Mouse (Mus musculus) ES-E14 (cell line): Measurements from ENCODE around the gene Napa. TPM values are rescaled to one million over a fixed set of nuclear protein-coding genes. Genes with fewer than 3 reads are reported as not detected.

ENCODE experiments used
- DNase-seq: peaks from one replicate; pipeline ENCODE4 v3.0.0-alpha.2; 2013; ENCODE audit warnings: low read depth, low spot score
- H3K27ac ChIP-seq: 2 replicates; pipeline ENCODE4 v1.5.1; 2012; ENCODE audit warnings: low read depth, mild to moderate bottlenecking, low read length, moderate library complexity, mixed read lengths; ENCODE audit not compliant: poor library complexity, insufficient read depth, severe bottlenecking
- H3K36me3 ChIP-seq: 2 replicates; pipeline ENCODE4 v1.6.1; 2012; ENCODE audit warnings: mild to moderate bottlenecking, low read length, moderate library complexity, mixed read lengths; ENCODE audit not compliant: control insufficient read depth, poor library complexity, insufficient read depth, severe bottlenecking
- H3K4me1 ChIP-seq, 2 experiments: fragments of 150-350 bp in 1 of 2; sonication (generic) in 1 of 2; 2 replicates each; pipeline ENCODE4 v1.6.1; 2012; ENCODE audit warnings: low read length in 2 of 2, mild to moderate bottlenecking in 1 of 2, mixed read lengths in 1 of 2; ENCODE audit not compliant: control insufficient read depth in 2 of 2, insufficient read depth in 2 of 2, poor library complexity in 1 of 2
- H3K4me3 ChIP-seq, 2 experiments: fragments of 150-350 bp in 1 of 2; sonication (generic) in 1 of 2; 2 replicates each; pipeline ENCODE4 v1.5.1; 2012; ENCODE audit warnings: low read length in 2 of 2, low read depth in 1 of 2, mild to moderate bottlenecking in 1 of 2, mixed read lengths in 1 of 2; ENCODE audit not compliant: insufficient read depth in 1 of 2, poor library complexity in 1 of 2, severe bottlenecking in 1 of 2
- H3K9ac ChIP-seq: 2 replicates; pipeline ENCODE4 v1.6.1; 2012; ENCODE audit warnings: low read depth, mild to moderate bottlenecking, low read length, mixed read lengths; ENCODE audit not compliant: poor library complexity, insufficient read depth, severe bottlenecking
- H3K9me3 ChIP-seq: fragments of 150-350 bp; sonication (generic); 2 replicates; pipeline ENCODE4 v1.6.1; 2012; ENCODE audit warnings: low read depth, mild to moderate bottlenecking, low read length; ENCODE audit not compliant: control insufficient read depth, insufficient read depth
- CHD2 ChIP-seq: IDR thresholded peaks from 2 replicates; pipeline ENCODE4 v1.6.1; 2014; ENCODE audit warnings: mild to moderate bottlenecking, low read depth, low read length, inconsistent platforms
- HCFC1 ChIP-seq: IDR thresholded peaks from 2 replicates; pipeline ENCODE4 v1.6.1; 2012; ENCODE audit warnings: low read length, inconsistent platforms, borderline replicate concordance; ENCODE audit not compliant: insufficient read depth
- MAFK ChIP-seq: IDR thresholded peaks from 2 replicates; pipeline ENCODE4 v1.6.1; 2014; ENCODE audit warnings: mild to moderate bottlenecking, low read depth, low read length, inconsistent platforms; ENCODE audit not compliant: insufficient read depth
- ZC3H11A ChIP-seq: IDR thresholded peaks from 2 replicates; pipeline ENCODE4 v1.6.1; 2012; ENCODE audit warnings: low read depth, mild to moderate bottlenecking, inconsistent platforms, low read length, borderline replicate concordance
- ZNF384 ChIP-seq: IDR thresholded peaks from 2 replicates; pipeline ENCODE4 v1.6.1; 2012; ENCODE audit warnings: low read depth, low read length, inconsistent platforms
- in situ Hi-C, 2 experiments: fragments of 600-800 bp; cut with MboI; formaldehyde crosslinking; loops; one replicate each; pipeline ENCODE4 v1.15.1; 2025; ENCODE audit warnings: low sequenced_read_pairs in 2 of 2, inconsistent platforms in 1 of 2; ENCODE audit not compliant: unreplicated experiment in 2 of 2
- total RNA-seq: library from RNA; depleted of rRNA; stranded (reverse); fragments of 300-350 nt; gene quantifications from 2 replicates; pipeline ENCODE4 v1.2.3, GENCODE M21; 2012; rRNA removed

Napa gene
- total RNA-seq, 1 experiment: 103 TPM

DNA sequence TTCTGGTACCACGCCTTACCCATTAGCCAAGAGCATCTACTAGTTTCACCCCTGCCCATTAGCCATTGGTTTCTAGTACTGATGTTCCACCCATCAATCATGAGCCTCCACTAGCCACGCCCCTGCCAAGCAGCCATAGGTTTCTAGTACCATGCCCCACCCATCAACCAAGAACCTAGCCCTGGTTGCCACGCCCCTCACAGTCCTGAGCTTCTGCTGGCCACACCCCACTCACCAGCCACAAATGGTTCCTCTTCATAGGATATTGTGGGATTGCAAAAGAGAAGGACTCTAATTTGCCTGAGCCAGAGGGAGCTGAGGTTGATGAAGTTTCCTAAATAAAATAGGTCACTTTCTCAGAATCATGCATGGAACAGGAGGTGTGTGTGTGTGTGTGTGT lies 62.4 kb downstream of the Napa start:
- Histone ChIP-seq H3K4me3 (no peak overlapping the region), H3K4me1 (peaks cover 0 to 8% of the 10 kb centered on the region in 2 experiments; a peak in 1 of 4 replicates), H3K9ac (no peak overlapping the region), H3K36me3 (no peaks in the 10 kb centered on the region), H3K27ac (no peak overlapping the region), H3K9me3 (no peaks in the 10 kb centered on the region)
- in situ Hi-C loops: no loop called here
- peak; percentile 68 for DNase-seq
- TF ChIP-seq ZNF384 (no peak), CHD2 (no peak), ZC3H11A (no peak), HCFC1 (no peak), MAFK (no peak)

DNA sequence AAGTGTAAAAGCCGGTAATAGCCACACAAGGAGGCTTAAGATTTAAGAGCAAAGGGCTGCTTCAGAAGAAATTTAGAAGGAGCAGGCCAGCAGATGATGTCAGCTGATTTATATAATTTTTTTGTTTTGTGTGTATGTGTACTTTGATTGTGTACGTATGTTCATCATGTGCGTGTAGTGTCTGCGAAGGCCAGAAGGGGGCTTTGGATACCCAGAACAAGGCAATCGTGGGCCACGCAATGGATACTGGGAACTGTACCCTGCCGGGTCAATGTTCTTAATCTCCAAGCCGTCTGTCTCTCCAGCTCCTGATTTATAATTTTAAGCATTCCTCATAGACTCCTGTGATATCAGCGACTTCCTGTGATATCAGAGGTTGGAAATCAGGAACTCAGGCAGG lies 63.0 kb downstream of the Napa start:
- no peaks in the 10 kb centered on the region for H3K9me3 ChIP-seq

DNA sequence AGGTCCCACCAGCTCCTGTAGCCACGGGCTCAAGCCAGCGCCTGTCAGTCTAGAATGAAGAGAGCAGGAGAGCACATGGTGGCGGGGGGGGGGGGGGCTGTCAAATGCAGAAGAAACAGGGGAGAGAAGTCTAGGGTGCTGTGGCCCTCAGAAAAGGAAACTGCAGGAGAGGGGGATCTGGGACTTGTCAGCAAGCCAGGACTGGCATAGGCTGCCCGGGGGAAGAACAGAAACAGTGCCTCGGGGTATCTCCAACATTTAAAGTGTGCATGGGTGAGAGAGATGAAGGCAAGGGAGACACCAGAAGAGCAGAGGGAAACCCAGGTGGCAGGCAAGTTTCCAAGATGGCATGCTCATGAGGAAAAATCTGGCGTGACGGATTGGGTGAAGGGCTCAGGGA lies 63.8 kb downstream of the Napa start:
- no peak for DNase-seq
- no peak overlapping the region for H3K27ac ChIP-seq
- in situ Hi-C loops: no loop called here
- H3K4me1 ChIP-seq: peaks cover 0 to 8% of the 10 kb centered on the region in 2 experiments; a peak in 1 of 4 replicates
- TF ChIP-seq ZC3H11A: no peak
- no peak for TF ChIP-seq ZNF384
- no peak for TF ChIP-seq HCFC1
- TF ChIP-seq MAFK: no peak
- no peak for TF ChIP-seq CHD2
- H3K36me3 ChIP-seq: no peaks in the 10 kb centered on the region
- H3K9me3 ChIP-seq: no peaks in the 10 kb centered on the region
- no peak overlapping the region for H3K4me3 ChIP-seq
- no peak overlapping the region for H3K9ac ChIP-seq

More for the DNA sequence above, 63.0 kb downstream of the Napa start:
- H3K4me3 ChIP-seq: no peak overlapping the region
- in situ Hi-C loops: no loop called here
- TF ChIP-seq ZNF384: no peak
- no peaks in the 10 kb centered on the region for H3K36me3 ChIP-seq
- H3K27ac ChIP-seq: no peak overlapping the region
- no peak overlapping the region for H3K9ac ChIP-seq
- peaks cover 0 to 8% of the 10 kb centered on the region in 2 experiments; a peak in 1 of 4 replicates for H3K4me1 ChIP-seq
- no peak for DNase-seq

Other genes starting within 250 kb of the Napa start
- gene Crx, start 218.5 kb upstream of the Napa start, total RNA-seq: 0.16 TPM in 1 of 2 replicates, not detected in the other
- gene Crxos, start 215.8 kb upstream of the Napa start, total RNA-seq: 4.2 and 19.1 TPM in 2 replicates
- gene Selenow, start 176.1 kb upstream of the Napa start, total RNA-seq: 36.3 and 54.0 TPM in 2 replicates
- 212 and 220 TPM in 2 replicates for gene Nop53, start 152.4 kb upstream of the Napa start, total RNA-seq
- 3.8 and 6.8 TPM in 2 replicates for gene Ehd2, start 130.9 kb upstream of the Napa start, total RNA-seq
- 3.5 and 3.6 TPM in 2 replicates for gene Bicra, start 50.5 kb upstream of the Napa start, total RNA-seq
- gene Zfp541, start 36.6 kb upstream of the Napa start, total RNA-seq: 0.36 and 0.53 TPM in 2 replicates
- 15.4 and 20.0 TPM in 2 replicates for gene Kptn, start 21.4 kb downstream of the Napa start, total RNA-seq
- 3.1 and 7.8 TPM in 2 replicates for gene Slc8a2, start 31.4 kb downstream of the Napa start, total RNA-seq
- 2.6 and 3.8 TPM in 2 replicates for gene Meis3, start 76.6 kb downstream of the Napa start, total RNA-seq
- 8.6 and 11.0 TPM in 2 replicates for gene Dhx34, start 123.6 kb downstream of the Napa start, total RNA-seq
- gene C5ar2, start 145.7 kb downstream of the Napa start, total RNA-seq: 0.05 and 0.13 TPM in 2 replicates
- gene C5ar1, start 161.1 kb downstream of the Napa start, total RNA-seq: not detected in 2 replicates
- gene Inafm1, start 175.2 kb downstream of the Napa start, total RNA-seq: 2.1 TPM in 2 replicates
- gene Ccdc9, start 188.3 kb downstream of the Napa start, total RNA-seq: 53.9 and 70.3 TPM in 2 replicates
- gene Bbc3, start 209.9 kb downstream of the Napa start, total RNA-seq: 21.9 and 34.9 TPM in 2 replicates